Mouse (Mus musculus): ENCODE data around the gene Sema4f. TPM values are rescaled to one million over a fixed set of nuclear protein-coding genes. Genes with fewer than 3 reads are reported as not detected.

The Sema4f gene
- polyA plus RNA-seq, 1 experiment from 2014 or later: 7.2 TPM

DNA sequence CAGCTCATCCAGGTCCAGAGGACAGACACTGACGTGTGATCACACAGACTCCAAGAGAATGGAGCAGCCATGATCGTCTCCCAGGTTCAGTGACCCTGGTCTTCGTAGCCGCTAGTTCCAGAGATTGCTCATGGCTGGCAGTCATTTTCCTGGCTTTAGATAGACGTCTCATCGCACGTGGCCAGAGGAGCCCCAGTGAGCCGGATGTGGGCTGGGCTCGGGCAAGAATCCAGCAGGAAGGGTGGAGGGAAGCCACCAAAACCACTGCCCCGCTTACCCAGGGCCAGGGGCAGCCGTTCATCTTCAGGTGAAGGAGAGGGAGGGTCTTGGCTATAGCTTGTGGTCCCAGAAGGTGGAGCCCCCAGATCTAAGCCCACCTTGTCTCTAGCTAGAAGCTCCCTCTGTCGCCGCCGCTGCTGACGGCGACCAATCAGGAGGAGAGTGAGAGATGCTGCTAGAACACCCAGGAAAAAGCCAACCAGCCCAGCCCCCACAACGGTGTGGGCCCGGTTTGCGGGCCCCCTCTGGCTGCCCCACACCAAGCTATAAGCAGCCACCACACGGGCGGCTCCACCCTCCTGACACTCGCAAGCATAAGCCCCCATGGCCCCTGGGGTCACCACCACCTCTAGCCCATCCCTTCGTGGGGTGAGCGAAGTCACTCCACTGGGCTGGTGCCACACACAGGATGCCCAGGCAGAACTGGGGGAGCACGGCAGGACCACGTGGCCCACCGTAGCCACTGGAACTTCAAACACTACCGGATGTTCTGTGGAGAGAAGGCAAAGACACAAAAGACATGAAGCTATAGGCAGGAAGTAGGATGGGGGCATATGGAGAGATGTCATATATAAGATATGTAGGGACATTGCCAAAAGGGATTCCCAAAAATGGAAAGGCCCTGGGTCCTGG lies 26.0 kb downstream of the Sema4f start:
- H3K27me3 ChIP-seq: no peaks in the 10 kb centered on the region
- no peak overlapping the region for H3K4me3 ChIP-seq
- no peak overlapping the region for H3K27ac ChIP-seq
- peaks cover 2% of the 10 kb centered on the region for H3K4me1 ChIP-seq
- H3K36me3 ChIP-seq: no peaks in the 10 kb centered on the region
- no peak overlapping the region for H3K9ac ChIP-seq
- WGBS: 78% methylated on average over 28 of the region's 28 CpGs
- H3K9me3 ChIP-seq: no peaks in the 10 kb centered on the region
- ATAC-seq (ENCODE audit: insufficient number of reproducible peaks, insufficient read depth, low FRiP score, low TSS enrichment, low read depth): no peak
- no peak overlapping the region for H3K4me2 ChIP-seq

DNA sequence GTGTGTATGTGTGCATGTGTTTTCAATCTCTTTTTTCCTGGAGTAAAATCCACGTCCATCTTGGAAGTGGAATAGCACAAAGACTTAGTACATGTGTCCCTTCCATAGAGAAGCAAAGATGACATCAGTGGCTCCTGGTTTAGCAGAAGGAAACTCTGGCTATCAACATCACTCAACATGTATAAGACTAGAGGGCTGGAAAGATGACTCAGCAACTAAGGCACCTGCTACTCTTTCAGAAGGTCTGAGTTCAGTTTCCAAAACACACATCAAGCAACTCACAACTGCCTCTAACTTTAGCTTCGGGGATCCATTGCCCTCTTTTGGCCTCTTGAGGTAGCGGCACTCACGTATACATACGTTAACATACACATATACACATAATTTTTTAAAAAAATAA lies 28.3 kb downstream of the Sema4f start:
- no peaks in the 10 kb centered on the region for H3K27me3 ChIP-seq
- WGBS: 82% methylated on average over 5 of the region's 5 CpGs

DNA sequence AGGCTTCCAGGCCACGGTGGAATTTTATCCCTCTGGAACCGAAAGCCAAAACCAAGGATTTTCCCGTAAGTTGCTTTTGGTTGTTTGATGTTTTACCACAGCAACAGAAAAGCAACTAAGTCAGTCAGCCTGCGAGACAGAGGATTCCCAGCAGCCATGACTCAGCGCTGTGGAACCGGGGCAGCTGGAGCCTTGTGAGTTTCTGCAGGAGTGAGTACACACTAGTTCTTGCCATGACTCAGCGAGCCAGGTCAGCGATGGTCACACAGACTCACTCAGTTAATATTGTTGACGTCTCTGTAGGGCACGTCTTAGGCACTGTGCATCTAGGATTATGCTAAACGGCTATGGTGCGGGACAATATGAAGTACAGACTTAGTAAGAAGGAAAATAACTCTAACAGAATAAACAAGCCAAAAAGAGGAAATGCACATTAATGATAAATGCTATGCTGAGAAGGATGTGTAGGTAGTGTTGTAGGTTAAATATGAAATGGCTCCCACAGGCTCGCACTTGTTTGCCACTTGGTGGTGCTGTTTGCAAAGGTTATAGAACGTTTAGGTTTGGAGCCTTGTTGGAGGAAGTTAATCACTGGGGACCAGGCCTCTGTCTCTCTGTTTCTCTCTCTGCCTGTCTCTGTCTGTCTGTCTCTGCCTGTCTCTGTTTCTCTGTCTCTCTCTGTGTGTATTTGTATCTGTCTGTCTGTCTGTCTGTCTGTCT lies 30.3 kb downstream of the Sema4f start:
- Histone ChIP-seq H3K4me2 (no peak overlapping the region), H3K36me3 (no peaks in the 10 kb centered on the region), H3K4me1 (no peaks in the 10 kb centered on the region; the same call in 1 of the 2 replicates), H3K27me3 (no peaks in the 10 kb centered on the region), H3K4me3 (no peak overlapping the region), H3K9ac (0 out of 2 replicates have a peak overlapping the region, but pooled peaks have one; percentile 28), H3K9me3 (no peaks in the 10 kb centered on the region), H3K27ac (no peak overlapping the region)
- 57% methylated on average over 14 of the region's 14 CpGs for WGBS
- ATAC-seq (ENCODE audit: insufficient number of reproducible peaks, insufficient read depth, low FRiP score, low TSS enrichment, low read depth): no peak

More for the DNA sequence above, 28.3 kb downstream of the Sema4f start:
- no peak overlapping the region for H3K27ac ChIP-seq
- no peaks in the 10 kb centered on the region for H3K36me3 ChIP-seq
- no peak for ATAC-seq (ENCODE audit: insufficient number of reproducible peaks, insufficient read depth, low FRiP score, low TSS enrichment, low read depth)
- H3K4me1 ChIP-seq: no peaks in the 10 kb centered on the region; the same call in 1 of the 2 replicates
- H3K4me3 ChIP-seq: no peak overlapping the region
- H3K4me2 ChIP-seq: no peak overlapping the region
- no peaks in the 10 kb centered on the region for H3K9me3 ChIP-seq
- no peak overlapping the region for H3K9ac ChIP-seq

DNA sequence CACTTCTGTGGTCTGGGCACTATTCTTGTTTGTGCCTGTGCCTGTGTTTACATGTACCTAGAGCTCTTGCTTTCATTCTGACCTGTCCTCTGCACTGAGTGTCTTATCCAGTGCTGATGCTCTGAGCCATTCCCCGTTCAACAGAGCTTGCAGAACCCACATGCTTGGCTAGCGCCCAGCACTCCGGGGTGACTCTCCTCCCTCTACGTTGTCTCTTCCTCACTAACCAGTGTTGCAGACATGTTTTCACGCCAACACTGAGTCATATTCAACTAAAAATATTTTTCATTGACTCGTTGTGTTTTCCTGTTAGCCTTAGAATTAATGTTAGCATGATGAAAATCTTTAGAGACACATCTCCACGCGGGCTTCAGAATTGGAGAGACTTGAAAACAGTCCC lies 31.5 kb downstream of the Sema4f start:
- no peak for ATAC-seq (ENCODE audit: insufficient number of reproducible peaks, insufficient read depth, low FRiP score, low TSS enrichment, low read depth)
- WGBS: 75% methylated on average over 8 of the region's 8 CpGs
- Histone ChIP-seq H3K9ac (no peak overlapping the region), H3K9me3 (no peaks in the 10 kb centered on the region), H3K27ac (no peak overlapping the region), H3K4me2 (no peak overlapping the region), H3K4me3 (no peak overlapping the region), H3K4me1 (no peaks in the 10 kb centered on the region; the same call in 1 of the 2 replicates), H3K27me3 (no peaks in the 10 kb centered on the region), H3K36me3 (no peaks in the 10 kb centered on the region)

DNA sequence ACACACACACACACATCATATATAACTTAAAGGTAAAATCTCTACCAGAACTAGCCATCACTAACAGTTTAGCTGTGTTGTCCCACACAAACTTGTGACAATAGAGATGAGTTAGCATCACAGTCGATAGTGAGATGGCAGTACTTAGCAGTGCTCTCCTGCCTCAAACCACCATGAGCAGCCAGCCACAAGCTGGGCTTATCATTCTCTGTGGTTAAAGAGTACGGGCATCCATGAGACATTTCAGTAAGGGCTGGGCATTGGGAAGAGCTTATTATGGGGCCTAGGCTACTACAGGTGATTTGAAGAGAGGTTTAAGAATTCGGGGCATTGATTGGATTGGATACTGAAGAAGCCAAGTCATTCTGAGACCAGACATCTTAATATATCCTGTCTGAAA lies 32.6 kb downstream of the Sema4f start:
- WGBS: 86% methylated on average over 3 of the region's 3 CpGs

DNA sequence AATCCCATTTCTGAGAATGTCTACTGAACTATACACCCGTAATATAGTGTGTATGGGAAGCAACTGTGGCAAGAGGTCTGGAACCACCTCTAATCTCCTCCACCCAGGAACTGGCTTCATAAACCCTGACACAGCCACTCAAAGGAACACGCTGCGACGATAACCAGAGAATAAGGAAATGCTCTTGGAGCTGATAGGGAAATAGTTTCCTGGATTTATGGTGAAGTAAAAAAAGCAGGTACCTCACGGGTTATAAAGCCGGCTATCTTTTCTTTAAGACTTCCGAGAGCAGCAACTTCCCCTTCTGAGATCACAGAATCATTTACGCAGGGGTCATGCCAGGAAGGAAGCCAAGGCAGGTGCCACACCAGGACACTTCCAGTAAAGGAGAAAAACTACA lies 37.0 kb downstream of the Sema4f start:
- 78% methylated on average over 8 of the region's 8 CpGs for WGBS
- no peaks in the 10 kb centered on the region for H3K9me3 ChIP-seq
- no peaks in the 10 kb centered on the region for H3K27me3 ChIP-seq
- no peak overlapping the region for H3K9ac ChIP-seq
- ATAC-seq (ENCODE audit: insufficient number of reproducible peaks, insufficient read depth, low FRiP score, low TSS enrichment, low read depth): no peak
- H3K4me2 ChIP-seq: no peak overlapping the region
- no peaks in the 10 kb centered on the region for H3K4me1 ChIP-seq
- H3K36me3 ChIP-seq: no peaks in the 10 kb centered on the region
- no peak overlapping the region for H3K27ac ChIP-seq
- no peak overlapping the region for H3K4me3 ChIP-seq

More for the DNA sequence above, 32.6 kb downstream of the Sema4f start:
- Histone ChIP-seq H3K4me3 (no peak overlapping the region), H3K4me2 (no peak overlapping the region), H3K27ac (no peak overlapping the region), H3K27me3 (no peaks in the 10 kb centered on the region), H3K4me1 (no peaks in the 10 kb centered on the region; the same call in 1 of the 2 replicates), H3K9ac (no peak overlapping the region), H3K9me3 (no peaks in the 10 kb centered on the region), H3K36me3 (no peaks in the 10 kb centered on the region)
- ATAC-seq (ENCODE audit: insufficient number of reproducible peaks, insufficient read depth, low FRiP score, low TSS enrichment, low read depth): no peak

DNA sequence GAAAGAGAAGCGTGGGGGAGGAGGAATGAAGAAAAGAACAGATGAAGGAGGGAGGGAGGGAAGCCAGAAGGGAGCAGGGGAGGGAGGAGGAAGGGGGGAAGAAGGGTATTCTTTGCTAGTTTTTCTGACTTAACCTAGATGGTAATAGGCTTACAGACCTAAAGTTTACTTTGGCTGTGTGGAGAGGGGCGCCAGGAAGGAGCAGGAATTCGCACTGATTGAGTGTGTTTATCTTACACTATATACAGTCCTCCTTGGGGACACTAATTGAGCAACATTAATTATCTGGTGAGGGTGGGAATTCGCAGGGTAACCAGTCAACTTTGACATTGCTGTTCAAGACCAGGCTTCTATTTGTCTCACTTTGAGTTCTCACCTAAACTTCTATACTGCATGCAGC lies 40.8 kb downstream of the Sema4f start:
- Histone ChIP-seq H3K36me3 (no peaks in the 10 kb centered on the region), H3K27me3 (no peaks in the 10 kb centered on the region), H3K4me3 (no peak overlapping the region), H3K9me3 (no peaks in the 10 kb centered on the region), H3K27ac (no peak overlapping the region), H3K9ac (no peak overlapping the region), H3K4me1 (no peaks in the 10 kb centered on the region), H3K4me2 (no peak overlapping the region)
- 57% methylated on average over 4 of the region's 4 CpGs for WGBS
- no peak for ATAC-seq (ENCODE audit: insufficient number of reproducible peaks, insufficient read depth, low FRiP score, low TSS enrichment, low read depth)

DNA sequence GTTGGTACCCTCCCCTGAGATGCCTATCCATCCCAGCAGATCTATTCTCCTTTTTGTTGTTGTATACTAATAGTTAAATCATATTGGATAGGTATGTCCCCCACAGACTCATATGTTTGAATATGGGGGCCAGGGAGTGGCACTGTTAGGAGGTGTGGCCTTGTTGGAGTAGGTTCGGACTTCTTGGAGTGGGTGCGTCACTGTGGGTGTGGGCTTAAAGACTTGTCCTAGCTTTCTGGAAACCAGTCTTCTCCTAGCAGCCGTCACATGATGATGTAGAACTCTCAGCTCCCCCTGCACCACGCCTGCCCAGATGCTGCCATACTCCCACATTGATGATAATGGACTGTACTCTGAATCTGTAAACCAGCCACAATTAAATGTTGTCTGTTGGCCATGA lies 41.3 kb downstream of the Sema4f start:
- no peaks in the 10 kb centered on the region for H3K9me3 ChIP-seq
- no peaks in the 10 kb centered on the region for H3K36me3 ChIP-seq
- no peak overlapping the region for H3K9ac ChIP-seq
- no peak overlapping the region for H3K4me3 ChIP-seq
- 82% methylated on average over 4 of the region's 4 CpGs for WGBS
- H3K4me1 ChIP-seq: no peaks in the 10 kb centered on the region
- H3K27ac ChIP-seq: no peak overlapping the region
- ATAC-seq (ENCODE audit: insufficient number of reproducible peaks, insufficient read depth, low FRiP score, low TSS enrichment, low read depth): no peak
- no peaks in the 10 kb centered on the region for H3K27me3 ChIP-seq
- no peak overlapping the region for H3K4me2 ChIP-seq

DNA sequence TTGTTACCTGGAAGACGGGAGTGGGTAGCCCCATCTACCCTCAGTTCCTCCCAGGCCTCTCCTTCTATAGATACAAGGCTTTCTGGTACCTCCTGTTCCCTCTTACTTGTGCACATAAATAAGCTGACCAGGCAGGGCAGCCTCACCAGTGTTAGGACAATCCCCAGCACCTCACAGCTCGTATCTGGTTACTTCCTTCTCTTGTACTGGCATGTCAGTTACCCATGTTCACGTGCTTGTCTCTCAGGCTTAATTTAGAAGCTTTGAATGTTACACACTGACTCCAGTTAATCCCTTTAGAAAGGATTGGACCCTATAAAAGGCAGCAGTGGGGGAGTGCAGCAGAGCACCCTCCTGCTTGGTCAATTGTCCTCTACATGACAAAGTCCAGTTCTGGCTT lies 42.3 kb downstream of the Sema4f start:
- H3K27ac ChIP-seq: no peak overlapping the region
- no peak overlapping the region for H3K9ac ChIP-seq
- H3K9me3 ChIP-seq: no peaks in the 10 kb centered on the region
- H3K36me3 ChIP-seq: no peaks in the 10 kb centered on the region
- no peak for ATAC-seq (ENCODE audit: insufficient number of reproducible peaks, insufficient read depth, low FRiP score, low TSS enrichment, low read depth)
- WGBS: 52% methylated on average over 3 of the region's 3 CpGs
- no peaks in the 10 kb centered on the region for H3K27me3 ChIP-seq
- H3K4me2 ChIP-seq: no peak overlapping the region
- H3K4me1 ChIP-seq: no peaks in the 10 kb centered on the region
- H3K4me3 ChIP-seq: no peak overlapping the region

DNA sequence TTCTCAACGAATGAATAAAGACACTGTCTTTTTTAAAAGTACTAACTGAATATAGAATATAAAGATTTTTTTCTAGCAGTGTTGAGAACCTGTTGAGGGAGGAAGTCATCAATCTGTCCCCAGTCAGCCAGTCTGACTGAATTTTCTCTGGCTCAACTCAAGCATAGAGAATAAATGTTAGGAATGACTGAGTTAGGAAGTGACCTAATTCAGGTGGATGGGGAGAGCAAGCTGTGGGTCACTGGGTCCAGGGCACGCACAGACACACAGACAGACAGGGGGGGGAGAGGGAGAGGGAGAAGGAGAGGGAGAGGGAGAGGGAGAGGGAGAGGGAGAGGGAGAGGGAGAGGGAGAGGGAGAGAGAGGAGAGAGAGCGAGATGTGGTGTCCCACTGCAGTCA lies 46.2 kb downstream of the Sema4f start:
- no peak overlapping the region for H3K9ac ChIP-seq
- WGBS: 60% methylated on average over 3 of the region's 3 CpGs
- H3K4me2 ChIP-seq: no peak overlapping the region
- no peaks in the 10 kb centered on the region for H3K36me3 ChIP-seq
- no peaks in the 10 kb centered on the region for H3K9me3 ChIP-seq
- no peaks in the 10 kb centered on the region for H3K27me3 ChIP-seq
- no peak overlapping the region for H3K4me3 ChIP-seq
- no peak overlapping the region for H3K27ac ChIP-seq
- H3K4me1 ChIP-seq: peaks cover 5% of the 10 kb centered on the region; the same call in 1 of the 2 replicates
- ATAC-seq (ENCODE audit: insufficient number of reproducible peaks, insufficient read depth, low FRiP score, low TSS enrichment, low read depth): no peak

DNA sequence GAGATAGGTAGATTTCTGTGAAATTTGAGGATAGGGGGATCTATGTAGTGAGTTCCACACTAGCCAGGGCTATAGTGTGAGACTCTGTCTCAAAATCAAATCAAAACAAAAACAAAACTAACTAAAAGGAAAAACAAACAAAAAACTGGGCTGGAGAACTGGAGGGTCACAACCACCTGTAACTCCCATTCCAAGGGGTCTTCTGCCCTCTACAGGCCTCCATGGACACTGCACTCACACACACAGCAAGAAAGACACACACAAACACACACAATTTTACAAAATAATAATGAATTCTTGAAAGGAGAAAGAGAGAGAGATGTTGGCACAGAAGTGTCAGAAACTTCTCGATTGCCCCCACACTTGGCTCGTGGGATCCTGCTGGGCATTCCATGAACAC lies 47.0 kb downstream of the Sema4f start:
- no peak overlapping the region for H3K27ac ChIP-seq
- H3K27me3 ChIP-seq: no peaks in the 10 kb centered on the region
- no peak overlapping the region for H3K4me3 ChIP-seq
- no peaks in the 10 kb centered on the region for H3K36me3 ChIP-seq
- no peaks in the 10 kb centered on the region for H3K9me3 ChIP-seq
- peaks cover 5% of the 10 kb centered on the region; the same call in 1 of the 2 replicates for H3K4me1 ChIP-seq
- 74% methylated on average over 2 of the region's 2 CpGs for WGBS
- no peak for ATAC-seq (ENCODE audit: insufficient number of reproducible peaks, insufficient read depth, low FRiP score, low TSS enrichment, low read depth)
- no peak overlapping the region for H3K4me2 ChIP-seq
- no peak overlapping the region for H3K9ac ChIP-seq

DNA sequence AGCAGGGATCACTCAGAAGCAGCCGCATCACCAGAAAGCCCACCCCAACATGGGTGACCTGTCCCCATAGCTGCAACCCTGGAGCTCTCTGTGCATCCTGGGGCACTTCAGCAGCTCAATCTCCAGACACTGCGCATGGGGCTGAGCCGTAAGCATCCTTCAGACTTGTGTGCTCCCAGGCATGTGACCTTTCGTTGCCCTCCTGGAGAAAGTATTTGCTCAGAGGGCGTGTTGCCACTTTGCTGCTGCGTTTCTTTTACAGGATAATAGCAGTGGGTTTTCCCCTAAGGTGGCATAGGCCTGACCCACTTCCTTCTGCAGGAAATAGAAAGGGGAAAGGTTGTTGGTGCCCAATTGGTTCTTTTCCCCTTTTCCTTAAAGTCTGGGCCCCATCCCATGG lies 48.1 kb downstream of the Sema4f start:
- WGBS: 33% methylated on average over 6 of the region's 6 CpGs
- Histone ChIP-seq H3K9me3 (no peaks in the 10 kb centered on the region), H3K27me3 (no peaks in the 10 kb centered on the region), H3K9ac (no peak overlapping the region), H3K27ac (no peak overlapping the region), H3K4me1 (peaks cover 5% of the 10 kb centered on the region; the same call in 1 of the 2 replicates), H3K36me3 (no peaks in the 10 kb centered on the region), H3K4me3 (no peak overlapping the region), H3K4me2 (no peak overlapping the region)
- no peak for ATAC-seq (ENCODE audit: insufficient number of reproducible peaks, insufficient read depth, low FRiP score, low TSS enrichment, low read depth)
